Mouse (Mus musculus): ENCODE data around the gene Sugct.

- TF ChIP-seq POLR2A (IDR thresholded peaks at IDR 0.05; ENCODE audit: control insufficient read depth in 1 of 2, insufficient read depth in 1 of 2, low read depth in 1 of 2, low read length in 2 of 2, poor library complexity in 1 of 2): no peak
- no peak for TF ChIP-seq MXI1 (IDR thresholded peaks at IDR 0.05; ENCODE audit: low read depth, low read length)
- TF ChIP-seq CTCF (IDR thresholded peaks at IDR 0.05 in 2 of 3, conservative IDR thresholded peaks at IDR 0.05 in 1 of 3; ENCODE audit: control insufficient read depth in 1 of 3, insufficient read depth in 1 of 3, low read depth in 2 of 3, low read length in 3 of 3, poor library complexity in 1 of 3, severe bottlenecking in 1 of 3): no peak
- no peak for TF ChIP-seq EP300 (IDR thresholded peaks at IDR 0.05; ENCODE audit: low read depth in 1 of 2, low read length in 2 of 2)
- no peak for TF ChIP-seq USF2 (IDR thresholded peaks at IDR 0.05; ENCODE audit: borderline replicate concordance in 1 of 2, insufficient read depth in 1 of 2, low read depth in 1 of 2, low read length in 2 of 2)
- no peak for TF ChIP-seq MAFK (IDR thresholded peaks at IDR 0.05; ENCODE audit: borderline replicate concordance, low read depth, low read length)
- no peak for TF ChIP-seq UBTF (IDR thresholded peaks at IDR 0.05; ENCODE audit: borderline replicate concordance, insufficient read depth, low read depth, low read length)
- no peak for TF ChIP-seq TCF12 (IDR thresholded peaks at IDR 0.05; ENCODE audit: low read depth, low read length)
- no peak for TF ChIP-seq ETS1 (IDR thresholded peaks at IDR 0.05; ENCODE audit: low read depth, low read length)
- TF ChIP-seq TBP (IDR thresholded peaks at IDR 0.05; ENCODE audit: low read depth, low read length): no peak
- no peak for TF ChIP-seq ZNF384 (IDR thresholded peaks at IDR 0.05; ENCODE audit: low read depth, low read length)
Measured at GRCm38 (mm10) chr13:17081618-17082017, 613.7 kb downstream of the Sugct start.
